Mouse (Mus musculus) thymus, adult 2 months (tissue): Measurements from ENCODE around the gene Thada. TPM values are rescaled to one million over a fixed set of nuclear protein-coding genes. Genes with fewer than 3 reads are reported as not detected.

Experiments
- DNase-seq: peaks from one replicate; pipeline ENCODE4 v3.0.0; 2021
- H3K27ac ChIP-seq: fragments of 200-500 bp; 2 replicates; pipeline ENCODE4 v1.5.1; 2012; ENCODE audit warnings: low read length, control low read depth; ENCODE audit not compliant: control insufficient read depth, insufficient read depth
- H3K27me3 ChIP-seq: fragments of 200-500 bp; 2 replicates; pipeline ENCODE4 v1.6.1; 2012; ENCODE audit warnings: mild to moderate bottlenecking, low read length, moderate library complexity, mixed read lengths; ENCODE audit not compliant: control insufficient read depth, insufficient read depth
- H3K36me3 ChIP-seq: fragments of 200-500 bp; 2 replicates; pipeline ENCODE4 v1.6.1; 2012; ENCODE audit warnings: mild to moderate bottlenecking, low read length, moderate library complexity; ENCODE audit not compliant: control insufficient read depth, insufficient read depth
- H3K4me1 ChIP-seq: fragments of 200-500 bp; replicated peaks from 2 replicates; pipeline ENCODE4 v1.6.1; 2012; ENCODE audit warnings: low read length; ENCODE audit not compliant: control insufficient read depth, insufficient read depth
- H3K4me3 ChIP-seq: fragments of 200-500 bp; 2 replicates; pipeline ENCODE4 v1.5.1; 2012; ENCODE audit warnings: mild to moderate bottlenecking, low read length, control low read depth, moderate library complexity; ENCODE audit not compliant: control insufficient read depth, insufficient read depth
- CTCF ChIP-seq: fragments of 200-500 bp; IDR thresholded peaks from 2 replicates; pipeline ENCODE4 v1.5.1; 2012; ENCODE audit warnings: mild to moderate bottlenecking, control low read depth, low read length, moderate library complexity, borderline replicate concordance; ENCODE audit not compliant: control insufficient read depth, poor library complexity, insufficient read depth; ENCODE audit errors: extremely low read depth
- POLR2A ChIP-seq: fragments of 200-500 bp; IDR thresholded peaks from 2 replicates; pipeline ENCODE4 v1.6.1; 2012; ENCODE audit warnings: mild to moderate bottlenecking, low read length, control low read depth, moderate library complexity; ENCODE audit not compliant: control insufficient read depth, poor library complexity, insufficient read depth; ENCODE audit errors: extremely low read depth
- WGBS: fragments of 180-500 bp; shearing (Covaris S2); methylation state at CpG from one replicate; pipeline ENCODE4 v1.1.7; 2018; 5-methylcytosine and 5-hydroxymethylcytosine counted together
- polyA plus RNA-seq: library from polyadenylated mRNA; depleted of rRNA; stranded (reverse); fragments of >200 nt; gene quantifications from 2 replicates; pipeline ENCODE4 v1.2.3, GENCODE M21; 2012

Thada gene
- polyA plus RNA-seq, 1 experiment: 40.1 TPM

DNA sequence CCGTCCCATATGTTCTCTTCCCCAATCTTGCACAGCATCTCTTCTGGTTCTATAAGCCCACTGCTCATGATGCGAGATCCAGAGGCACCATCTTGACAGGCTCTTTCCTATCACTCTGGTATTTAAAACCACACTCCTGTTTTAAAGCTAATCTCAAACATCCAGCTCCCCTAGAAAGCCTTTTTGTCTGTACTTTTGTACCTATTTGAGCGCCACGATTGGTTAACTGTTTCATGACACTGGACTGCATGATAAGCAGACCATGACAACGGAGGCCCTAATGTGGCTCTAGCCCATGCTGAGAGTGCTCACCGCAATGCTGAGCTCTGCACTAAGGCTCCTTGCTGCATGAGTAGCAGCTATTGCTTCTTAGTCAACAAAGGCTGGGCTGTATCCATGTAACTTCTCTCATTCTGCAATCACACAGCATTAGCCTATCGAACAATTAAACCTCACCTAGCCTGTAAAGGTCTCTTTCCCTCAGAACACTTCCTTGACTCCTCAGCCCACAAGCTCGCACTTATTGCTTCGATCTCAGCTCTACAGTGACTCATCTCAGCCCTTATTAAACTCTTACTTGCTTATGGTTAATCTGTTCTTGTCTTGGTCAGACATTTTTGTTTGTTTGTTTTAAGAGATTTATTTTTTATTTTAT, 203.6 kb downstream of the Thada start:
- H3K27ac ChIP-seq: no peak overlapping the region
- H3K36me3 ChIP-seq: no peaks in the 10 kb centered on the region
- no peak for TF ChIP-seq POLR2A
- TF ChIP-seq CTCF: no peak
- no peak for DNase-seq
- H3K4me3 ChIP-seq: no peak overlapping the region
- H3K27me3 ChIP-seq: no peaks in the 10 kb centered on the region
- H3K4me1 ChIP-seq: peaks cover 16% of the 10 kb centered on the region
- 98% methylated on average over 9 of the region's 9 CpGs for WGBS

DNA sequence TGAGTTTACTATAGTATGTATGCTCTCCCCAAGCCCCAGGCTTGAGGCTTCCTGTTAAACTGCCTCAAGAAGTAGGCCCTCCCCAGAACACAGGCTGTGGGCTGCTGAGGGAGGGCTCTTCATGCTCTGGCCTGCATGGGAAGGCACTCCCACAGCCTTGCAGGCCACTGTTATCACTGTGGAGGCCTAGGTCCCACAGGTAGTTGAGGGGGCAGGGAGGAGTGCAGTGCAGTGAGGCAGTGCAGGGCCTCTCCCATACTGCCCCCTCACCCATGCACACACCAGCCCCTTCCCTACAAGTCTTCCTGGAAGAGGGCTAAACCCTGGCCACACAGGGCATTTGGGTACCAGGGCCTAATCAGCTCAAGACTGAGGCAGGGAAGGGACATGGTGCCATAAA, 205.0 kb downstream of the Thada start:
- Histone ChIP-seq H3K27ac (no peak overlapping the region), H3K4me3 (no peak overlapping the region), H3K36me3 (no peaks in the 10 kb centered on the region), H3K4me1 (peaks cover 15% of the 10 kb centered on the region), H3K27me3 (no peaks in the 10 kb centered on the region)
- no peak for TF ChIP-seq CTCF
- TF ChIP-seq POLR2A: no peak
- no peak for DNase-seq

- H3K27me3 ChIP-seq: no peaks in the 10 kb centered on the region
- no peak for DNase-seq
- H3K36me3 ChIP-seq: no peaks in the 10 kb centered on the region; the same call in 1 of the 2 replicates
- no peak overlapping the region for H3K27ac ChIP-seq
- TF ChIP-seq CTCF: no peak
- no peak for TF ChIP-seq POLR2A
- H3K4me3 ChIP-seq: no peak overlapping the region
- peaks cover 14% of the 10 kb centered on the region for H3K4me1 ChIP-seq
Measured at GRCm38 (mm10) chr17:84260226-84260625, 205.8 kb downstream of the Thada start.

DNA sequence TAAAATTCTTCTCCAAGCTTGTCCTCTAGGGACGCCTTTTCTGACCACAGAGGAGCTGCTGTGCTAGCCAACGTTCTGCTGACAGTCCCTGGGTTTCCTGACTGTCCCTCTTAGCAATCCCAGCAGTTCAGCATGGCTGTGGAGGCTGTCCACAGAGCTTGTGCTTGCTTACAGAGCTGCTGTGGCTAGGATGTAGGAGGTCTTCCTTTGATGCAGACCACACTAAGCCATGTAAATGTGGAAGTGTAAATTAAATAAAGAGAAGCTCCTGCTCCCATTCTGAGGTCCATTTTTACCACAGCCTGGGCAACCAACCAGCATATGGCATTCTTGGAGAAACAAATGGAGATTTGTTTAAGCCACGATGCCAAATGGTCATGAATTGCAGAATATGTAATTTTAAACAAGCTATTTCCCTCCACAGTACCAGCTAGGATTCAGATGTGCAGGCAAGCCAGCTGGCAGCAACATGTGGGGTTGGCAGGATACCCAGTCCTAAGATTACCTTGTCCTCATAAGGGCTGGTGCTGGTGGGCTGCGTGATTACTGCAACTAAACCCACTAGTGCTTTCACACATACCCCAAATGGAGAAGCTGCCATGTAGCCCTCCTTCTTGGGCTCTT, 207.3 kb downstream of the Thada start:
- no peaks in the 10 kb centered on the region for H3K27me3 ChIP-seq
- H3K4me3 ChIP-seq: no peak overlapping the region
- no peak for DNase-seq
- no peak overlapping the region for H3K27ac ChIP-seq
- TF ChIP-seq POLR2A: no peak
- no peak for TF ChIP-seq CTCF
- peaks cover 4% of the 10 kb centered on the region for H3K4me1 ChIP-seq
- no peaks in the 10 kb centered on the region; the same call in 1 of the 2 replicates for H3K36me3 ChIP-seq
- 57% methylated on average over 4 of the region's 4 CpGs for WGBS

DNA sequence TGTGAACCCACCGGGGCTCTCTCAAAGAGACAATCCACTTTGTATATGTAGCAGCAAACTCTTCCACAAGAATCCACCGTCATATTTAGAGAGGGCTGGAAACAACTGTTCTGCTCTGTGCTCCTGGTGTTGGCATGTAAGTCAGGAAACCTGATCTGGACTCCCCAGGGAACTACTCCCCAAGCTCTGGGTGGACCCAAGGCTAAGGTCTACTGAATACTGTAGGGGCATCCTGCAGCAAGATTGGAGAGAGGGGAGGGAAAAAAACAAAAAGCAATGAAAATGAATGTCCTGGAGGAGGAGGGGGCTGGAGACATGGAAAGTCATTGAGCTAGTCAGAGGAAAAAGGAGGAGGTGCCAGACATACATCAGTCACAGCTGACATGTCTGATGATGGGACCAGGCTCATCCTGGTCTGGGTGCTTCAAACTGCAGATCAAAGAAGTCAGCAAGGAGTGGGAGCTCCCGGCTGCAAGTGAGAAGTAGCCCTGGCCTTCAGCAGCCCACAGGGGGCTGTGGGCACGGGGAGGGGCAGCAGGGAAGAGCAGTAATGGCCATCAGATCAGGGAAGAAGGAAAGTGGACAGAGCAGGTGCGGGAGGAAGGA, 208.0 kb downstream of the Thada start:
- WGBS: 95% methylated on average over 5 of the region's 5 CpGs
- no peak overlapping the region for H3K27ac ChIP-seq

DNA sequence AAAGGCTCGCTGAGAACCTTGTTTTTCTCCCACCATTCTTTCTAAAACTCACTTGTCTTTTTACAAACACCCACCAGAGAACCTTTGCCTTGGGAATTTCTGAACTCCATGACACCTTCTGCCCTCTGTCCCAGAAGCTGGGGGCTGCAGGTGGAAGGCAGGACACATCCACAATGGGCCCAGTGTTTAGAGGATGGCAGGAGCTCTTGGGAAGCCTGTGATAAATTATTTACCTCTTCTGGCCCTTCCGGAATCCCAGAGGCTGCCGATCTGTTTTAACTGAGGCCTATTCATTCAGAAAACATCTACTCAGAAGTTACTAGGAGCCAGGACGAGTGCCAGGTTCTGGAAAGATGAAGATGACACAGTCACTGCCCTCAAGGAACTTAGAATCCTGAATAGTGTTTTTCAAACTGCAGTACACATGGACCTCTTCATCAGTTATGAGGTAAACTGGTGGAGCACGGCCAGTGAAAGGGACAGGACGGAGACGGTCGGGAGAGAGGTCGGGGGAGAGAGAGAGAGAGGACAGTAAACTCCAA, 209.7 kb downstream of the Thada start:
- 95% methylated on average over 9 of the region's 9 CpGs for WGBS
- Histone ChIP-seq H3K36me3 (peaks cover 3% of the 10 kb centered on the region), H3K4me3 (no peak overlapping the region), H3K27me3 (no peaks in the 10 kb centered on the region), H3K4me1 (peaks cover 4% of the 10 kb centered on the region), H3K27ac (no peak overlapping the region)
- DNase-seq: no peak
- TF ChIP-seq CTCF (no peak), POLR2A (no peak)

More for the DNA sequence above, 208.0 kb downstream of the Thada start:
- TF ChIP-seq POLR2A (no peak), CTCF (no peak)
- Histone ChIP-seq H3K4me3 (no peak overlapping the region), H3K27me3 (no peaks in the 10 kb centered on the region), H3K36me3 (no peaks in the 10 kb centered on the region; the same call in 1 of the 2 replicates), H3K4me1 (peaks cover 4% of the 10 kb centered on the region)
- no peak for DNase-seq

DNA sequence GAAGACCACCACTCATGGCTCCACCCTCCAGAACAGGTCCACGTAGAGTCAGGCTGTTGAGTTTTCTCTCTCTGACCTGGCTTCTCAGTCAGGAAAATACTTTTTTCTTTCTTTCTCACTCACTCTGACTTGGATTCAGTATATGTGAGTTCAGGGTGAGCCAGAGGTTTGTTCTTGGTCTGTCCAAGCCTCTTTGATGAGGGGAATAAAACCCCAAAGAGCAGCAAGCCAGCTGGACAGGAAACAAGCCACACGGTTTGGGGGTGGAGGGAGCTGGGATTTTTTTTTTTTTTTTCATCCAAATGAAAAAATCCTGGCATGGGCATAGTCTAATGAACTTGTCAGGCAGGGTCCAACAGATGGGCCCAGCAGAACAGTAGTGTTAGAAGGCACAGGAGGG, 210.2 kb downstream of the Thada start:
- H3K4me3 ChIP-seq: no peak overlapping the region
- peaks cover under 1% of the 10 kb centered on the region; the same call in 1 of the 2 replicates for H3K4me1 ChIP-seq
- H3K27me3 ChIP-seq: no peaks in the 10 kb centered on the region
- TF ChIP-seq CTCF (no peak), POLR2A (no peak)
- no peak overlapping the region for H3K27ac ChIP-seq
- WGBS: 58% methylated on average over 2 of the region's 2 CpGs
- no peak for DNase-seq
- H3K36me3 ChIP-seq: peaks cover 6% of the 10 kb centered on the region
